Mouse (Mus musculus) kidney, adult 9 months (tissue): ENCODE measurements at regions not wholly inside any gene's neighbourhood (a gene's known extent, or its start where the extent isn't known, plus 50 kb on each side); places are given as distances from the start of the nearest gene placed in this dataset.
A peak's percentile ranks its signal among the peaks of the same experiment; 100 is the strongest.

ENCODE experiments used
- DNase-seq: peaks from one replicate; pipeline ENCODE4 v3.0.0; 2022

DNA sequence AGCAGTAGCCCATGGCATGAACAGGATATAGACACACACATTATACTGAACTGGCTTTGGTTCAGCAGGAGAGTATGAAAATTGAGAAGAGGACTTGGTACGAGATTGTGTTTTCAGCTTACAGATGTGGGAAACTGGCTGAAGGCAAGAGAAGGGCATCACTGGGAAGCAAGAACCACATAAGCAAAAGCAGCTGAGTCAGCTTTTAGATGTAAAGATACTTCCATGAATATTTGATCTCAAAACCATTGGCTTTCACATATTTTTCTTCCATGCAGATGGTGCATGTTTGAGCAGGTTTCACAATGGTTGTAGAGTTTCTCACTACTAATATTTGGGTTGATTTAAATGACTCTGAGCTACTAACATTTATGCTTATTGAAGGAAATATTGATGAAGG, 389.9 kb downstream of the D3Ertd751e start:
- DNase-seq = no peak

GRCm38 (mm10) chr3:42153372-42153771, 411.0 kb downstream of the D3Ertd751e start:
- DNase-seq = no peak

DNA sequence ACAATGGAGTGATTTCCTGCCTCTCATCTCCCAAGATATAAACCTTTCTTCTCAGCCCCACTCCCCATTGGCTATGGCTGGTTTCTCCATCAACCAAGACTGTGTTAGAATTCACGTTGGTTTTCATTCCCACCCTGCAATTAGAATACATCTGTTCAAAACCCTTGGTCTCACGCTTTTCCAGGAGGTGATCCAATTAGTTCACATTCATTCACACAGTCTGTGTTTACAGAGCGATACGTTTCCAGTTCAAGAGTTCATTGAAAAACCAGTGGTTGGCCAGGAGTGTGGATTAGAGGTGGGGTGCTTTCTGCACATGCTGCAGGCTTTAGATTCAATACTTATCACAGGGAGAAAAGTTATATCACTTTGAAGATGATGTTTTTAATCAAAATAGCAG, 412.5 kb downstream of the D3Ertd751e start:
- no peak for DNase-seq

DNA sequence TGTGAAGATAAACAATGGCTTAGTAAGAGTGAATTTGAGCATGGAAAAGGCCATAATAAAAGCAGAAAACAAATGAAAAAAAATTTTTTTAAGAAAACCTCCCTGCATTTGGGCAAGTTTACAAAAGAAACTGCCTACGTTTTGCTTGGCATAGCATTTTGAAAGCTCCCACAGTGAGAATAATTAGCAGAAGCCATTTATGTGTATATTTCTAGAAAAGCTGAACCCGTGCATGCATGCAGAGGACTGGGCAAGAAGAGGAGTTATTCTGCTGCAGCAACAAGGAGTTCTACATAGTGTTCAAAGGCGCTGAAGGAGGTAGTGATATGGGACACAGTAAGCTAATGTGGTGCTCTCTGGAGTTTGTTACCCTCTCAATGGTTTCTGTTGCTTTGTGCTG, 421.3 kb downstream of the D3Ertd751e start:
- no peak for DNase-seq

GRCm38 (mm10) chr3:42199206-42199605, 456.8 kb downstream of the D3Ertd751e start:
- no peak for DNase-seq

- DNase-seq = no peak
Measured at GRCm38 (mm10) chr3:42201373-42201772, 459.0 kb downstream of the D3Ertd751e start.

DNA sequence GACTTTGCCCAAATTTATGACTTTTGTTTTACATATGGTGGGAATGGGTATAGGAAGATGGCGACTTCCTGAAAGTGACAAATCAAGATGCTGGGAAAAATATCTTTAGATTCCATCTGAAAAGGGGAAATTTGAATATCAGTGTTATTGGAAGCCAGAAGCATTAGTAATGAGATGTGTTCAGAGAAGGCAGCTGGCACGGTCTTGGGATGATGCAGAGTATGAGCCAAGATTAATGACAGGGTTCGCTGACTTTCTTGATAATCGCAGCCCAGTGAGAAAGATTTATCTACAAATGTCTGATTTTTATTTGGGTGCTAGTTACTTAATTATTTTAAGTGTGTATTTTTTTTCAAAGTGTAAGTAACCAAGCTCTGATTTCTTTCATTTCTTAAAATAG, 463.2 kb downstream of the D3Ertd751e start:
- no peak for DNase-seq

DNA sequence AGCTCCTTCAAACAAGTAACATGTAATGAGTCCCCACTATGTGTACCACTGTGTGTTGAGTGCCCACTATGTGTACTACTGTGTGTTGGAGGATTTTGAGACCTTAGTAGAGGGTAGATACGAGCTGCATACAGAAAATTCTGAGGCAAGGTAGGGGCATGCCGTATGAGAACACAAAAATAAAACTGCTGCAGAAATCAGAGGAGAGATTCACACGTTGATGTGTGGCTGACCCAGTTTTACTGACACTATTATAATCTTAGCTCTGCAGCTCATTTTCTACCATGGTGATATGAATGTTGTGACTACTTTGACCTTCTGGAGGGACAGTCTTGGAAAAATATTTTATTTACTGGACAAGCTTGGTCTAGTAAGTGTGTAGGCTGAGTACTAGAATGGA, 469.0 kb downstream of the D3Ertd751e start:
- DNase-seq = no peak

- DNase-seq = no peak
Measured at GRCm38 (mm10) chr3:42212456-42212855, 470.0 kb downstream of the D3Ertd751e start.

- no peak for DNase-seq
Measured at GRCm38 (mm10) chr3:42213163-42213562, 470.8 kb downstream of the D3Ertd751e start.

DNA sequence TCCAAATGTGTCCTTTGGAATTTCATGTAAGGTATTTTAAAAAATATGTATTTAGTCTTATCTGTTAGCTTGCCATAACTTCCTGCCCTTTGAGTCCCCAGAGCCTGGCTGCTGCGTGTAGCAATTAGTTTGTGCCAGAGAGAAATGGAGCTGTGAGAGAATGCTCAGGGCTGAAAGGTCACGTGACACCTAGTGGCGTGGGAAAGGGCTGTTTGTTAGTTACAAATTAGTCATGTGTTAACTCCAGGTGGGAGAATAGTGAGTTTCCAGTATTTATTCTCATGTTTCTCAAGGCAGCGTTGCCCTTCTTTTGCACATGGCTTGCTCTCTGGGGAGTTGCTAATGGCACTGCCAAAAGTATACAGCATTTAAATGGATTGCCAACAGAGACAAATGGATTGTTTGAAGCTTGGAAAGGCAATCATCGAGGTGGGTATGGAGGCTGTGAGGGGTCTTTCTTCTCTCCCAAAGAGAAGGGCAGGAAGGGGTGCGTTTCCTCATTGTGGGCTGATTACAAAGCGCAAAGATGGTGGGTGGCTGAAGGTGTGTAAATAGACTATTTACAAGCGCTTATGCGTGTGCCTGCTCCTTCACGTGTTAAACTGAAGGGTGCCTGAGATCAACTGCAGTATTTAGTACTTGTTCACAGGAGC, 472.3 kb downstream of the D3Ertd751e start:
- DNase-seq = peak; percentile 4

DNA sequence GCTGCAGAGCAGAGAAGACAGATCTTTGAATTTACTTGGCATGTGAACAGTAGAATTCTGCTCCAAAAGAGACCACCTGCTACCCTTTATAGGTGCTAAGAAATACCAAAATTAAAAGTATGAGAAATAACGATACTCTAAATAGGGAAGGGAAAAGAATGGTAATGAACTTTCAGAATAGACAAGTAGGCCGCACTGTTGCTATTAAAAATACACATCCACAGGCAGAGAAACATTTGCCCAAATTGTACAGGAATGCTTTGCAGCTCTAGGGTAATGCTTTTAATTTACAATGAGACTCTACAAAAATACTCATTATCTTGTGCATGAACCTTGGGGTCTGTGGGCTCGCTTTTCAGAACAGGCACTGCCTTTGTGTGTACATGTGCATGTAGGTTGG, 476.3 kb downstream of the D3Ertd751e start:
- no peak for DNase-seq

- DNase-seq = no peak
Measured at GRCm38 (mm10) chr3:42227679-42228398, 485.4 kb downstream of the D3Ertd751e start.

GRCm38 (mm10) chr3:42228399-42228755, 486.0 kb downstream of the D3Ertd751e start:
- DNase-seq = no peak

- DNase-seq = no peak
Measured at GRCm38 (mm10) chr3:42232268-42232667, 489.9 kb downstream of the D3Ertd751e start.

DNA sequence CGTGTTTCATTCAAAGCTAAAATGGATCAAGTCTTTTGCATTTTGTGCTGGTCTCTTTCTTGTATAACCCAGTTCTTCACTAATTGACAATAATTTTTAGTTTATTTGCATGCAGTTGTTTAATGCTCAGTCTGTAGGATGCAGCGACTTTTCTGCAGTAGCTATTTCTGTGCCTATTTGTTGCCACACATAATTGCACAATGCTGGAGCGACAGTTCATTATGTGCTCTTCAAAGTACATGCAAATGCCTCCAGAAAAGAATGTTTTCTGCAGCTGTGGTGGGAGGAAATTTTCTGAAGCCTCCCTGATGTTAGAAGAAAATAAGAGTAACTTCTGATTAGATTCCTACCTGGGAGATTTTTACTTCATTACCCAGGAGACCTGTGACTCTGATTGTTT, 491.3 kb downstream of the D3Ertd751e start:
- DNase-seq = no peak

DNA sequence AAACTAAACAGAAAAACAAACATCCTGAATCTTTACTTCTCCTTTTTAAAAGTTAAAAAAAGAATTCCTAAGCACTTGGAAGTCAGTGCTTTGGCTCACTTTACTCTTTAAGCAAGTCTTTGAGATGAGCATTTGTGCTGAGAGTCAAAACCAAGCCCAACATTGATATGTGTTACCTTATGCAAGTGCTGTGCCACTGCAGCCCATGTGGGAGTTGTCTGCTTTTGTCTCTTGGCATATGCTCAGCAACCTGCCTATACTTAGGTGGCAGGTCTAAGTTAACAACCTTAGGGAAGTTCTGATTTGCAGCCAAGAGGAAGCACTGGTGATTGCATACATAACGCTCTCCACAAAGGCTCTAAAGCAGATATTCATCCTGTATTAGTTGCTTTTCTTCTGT, 493.1 kb downstream of the D3Ertd751e start:
- DNase-seq = no peak
